Mouse (Mus musculus): ENCODE data around the gene Adk.

- TF ChIP-seq POLR2A (IDR thresholded peaks at IDR 0.05; ENCODE audit: borderline replicate concordance, extremely low read depth, insufficient read depth, insufficient read length, poor library complexity, severe bottlenecking) (no peak), CTCF (IDR thresholded peaks at IDR 0.05; ENCODE audit: borderline replicate concordance, extremely low read depth, insufficient read depth, insufficient read length) (no peak)
These were observed 12.8 kb upstream of the Adk start for GRCm38 (mm10) chr14:21039623-21040022.
